Mouse (Mus musculus) adrenal gland, adult 18-20 months (tissue): ENCODE measurements around the gene Ctsd. TPM values are rescaled to one million over a fixed set of nuclear protein-coding genes. Genes with fewer than 3 reads are reported as not detected.
A peak's percentile ranks its signal among the peaks of the same experiment; 100 is the strongest.
"Not testable (repeated sequence)": the region's sequence is repeated elsewhere in the genome, so short reads cannot be mapped to it uniquely, and the experiment has no call there.

Experiments
- DNase-seq, 2 experiments: peaks; one replicate each; pipeline ENCODE4 v3.0.0; 2021 to 2022; ENCODE audit warnings: low spot score in 2 of 2
- long read RNA-seq, 2 experiments: library from polyadenylated mRNA; stranded (forward); transcript quantifications; one replicate each; pipeline ENCODE4 v2.0.0; 2021
- total RNA-seq, 2 experiments: library from RNA; stranded (reverse); gene quantifications; 1 replicate in 1 of 2; 2 replicates in 1 of 2; pipeline ENCODE4 v1.2.3; 2021

The Ctsd gene
- 1,000 to 10,000 TPM; 1,152 to 1,350 TPM for total RNA-seq
- long read RNA-seq, experiment 1, transcript Ctsd-202 (9 exons, 2,127 nt) = major isoform, 2,036 of 2,207 reads
- long read RNA-seq, experiment 1, partial matches to known transcripts = 118 of 2,207 reads
- long read RNA-seq, experiment 1, other reads (novel, unspliced or antisense) = 52 of 2,207 reads
- long read RNA-seq, experiment 2, transcript Ctsd-202 (9 exons, 2,127 nt) = major isoform, 3,171 of 3,811 reads
- long read RNA-seq, experiment 2, partial matches to known transcripts = 535 of 3,811 reads
- long read RNA-seq, experiment 2, other reads (novel, unspliced or antisense) = 105 of 3,811 reads

DNA sequence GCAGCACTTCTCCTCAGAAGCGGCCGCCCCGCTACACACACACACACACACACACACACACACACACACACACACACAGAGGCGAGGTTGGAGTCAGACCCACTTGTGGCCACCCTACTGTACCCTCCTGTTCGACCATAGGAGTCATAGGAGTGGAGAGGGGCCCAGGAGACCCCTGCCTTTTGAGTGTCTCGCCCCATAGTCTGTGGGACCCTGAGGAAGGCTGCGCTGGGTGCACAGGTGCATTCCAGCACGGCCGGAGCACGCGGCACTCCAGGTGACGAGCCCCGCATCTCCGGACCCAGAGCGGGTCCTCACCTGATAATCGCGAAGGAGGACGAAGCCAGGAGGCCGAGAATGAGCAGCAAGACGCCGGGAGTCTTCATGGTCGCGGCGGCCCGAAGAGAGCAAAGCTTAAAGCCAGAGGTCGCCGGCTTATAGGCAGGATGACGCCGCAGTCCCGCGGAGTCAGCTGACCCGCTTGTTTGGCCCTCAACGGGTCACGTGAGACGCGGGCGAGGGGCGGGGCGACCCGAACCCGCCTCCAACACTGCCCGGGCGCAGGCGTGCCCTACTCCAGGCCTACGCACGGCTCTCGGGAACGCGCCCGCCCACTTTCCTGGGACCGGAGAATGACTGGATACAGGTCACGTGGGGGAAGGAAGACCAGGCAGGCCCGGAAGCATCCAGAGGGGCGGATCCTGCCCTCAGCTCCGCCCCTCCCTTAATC lies at the start of gene Ctsd:
Gene Ctsd (minus strand): TSS at position 620 of the 730 bp plus-strand sequence.
- DNase-seq = peak; percentile 96

DNA sequence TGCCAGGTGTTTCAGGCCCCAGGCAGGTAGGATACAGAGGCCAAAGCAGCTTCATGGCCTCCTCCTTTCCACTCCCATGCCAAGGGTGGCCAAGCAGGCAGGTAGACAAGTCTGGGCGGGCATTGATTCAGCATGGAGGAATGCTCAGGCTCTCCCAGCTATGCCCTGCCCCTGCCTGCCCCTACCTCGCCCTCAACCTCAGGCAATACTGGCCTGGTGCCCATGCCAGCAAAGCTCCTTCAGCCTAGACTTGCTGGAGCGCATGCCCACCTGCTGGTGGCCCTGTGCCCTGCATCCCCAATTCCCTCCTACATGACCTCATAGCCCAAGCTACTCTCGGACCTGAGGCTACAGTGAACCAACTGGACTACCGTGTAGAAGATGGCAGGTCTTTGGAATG lies 49.5 kb upstream of the Ctsd start:
- no peak for DNase-seq

DNA sequence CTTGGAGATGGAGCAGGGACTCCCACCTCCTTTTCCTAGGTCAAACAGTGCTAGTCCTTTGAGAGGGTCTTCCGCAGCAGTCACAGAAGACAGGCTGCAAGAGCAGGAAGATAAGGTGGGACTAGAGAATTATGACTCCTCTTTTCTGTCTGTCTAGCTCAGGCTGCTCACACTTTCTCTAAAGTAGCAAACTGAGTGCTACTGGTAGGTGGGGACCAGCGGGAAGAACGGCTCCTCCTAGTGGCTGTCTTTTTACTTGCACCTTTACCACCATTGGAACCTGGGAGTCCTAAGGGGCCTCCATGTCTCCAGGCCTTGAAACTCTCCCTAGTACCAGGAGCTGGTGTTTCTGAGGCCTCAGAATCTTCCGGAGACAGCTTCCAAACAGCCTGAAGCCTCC lies 47.7 kb upstream of the Ctsd start:
- peak; percentile 54 to 62 for DNase-seq

DNA sequence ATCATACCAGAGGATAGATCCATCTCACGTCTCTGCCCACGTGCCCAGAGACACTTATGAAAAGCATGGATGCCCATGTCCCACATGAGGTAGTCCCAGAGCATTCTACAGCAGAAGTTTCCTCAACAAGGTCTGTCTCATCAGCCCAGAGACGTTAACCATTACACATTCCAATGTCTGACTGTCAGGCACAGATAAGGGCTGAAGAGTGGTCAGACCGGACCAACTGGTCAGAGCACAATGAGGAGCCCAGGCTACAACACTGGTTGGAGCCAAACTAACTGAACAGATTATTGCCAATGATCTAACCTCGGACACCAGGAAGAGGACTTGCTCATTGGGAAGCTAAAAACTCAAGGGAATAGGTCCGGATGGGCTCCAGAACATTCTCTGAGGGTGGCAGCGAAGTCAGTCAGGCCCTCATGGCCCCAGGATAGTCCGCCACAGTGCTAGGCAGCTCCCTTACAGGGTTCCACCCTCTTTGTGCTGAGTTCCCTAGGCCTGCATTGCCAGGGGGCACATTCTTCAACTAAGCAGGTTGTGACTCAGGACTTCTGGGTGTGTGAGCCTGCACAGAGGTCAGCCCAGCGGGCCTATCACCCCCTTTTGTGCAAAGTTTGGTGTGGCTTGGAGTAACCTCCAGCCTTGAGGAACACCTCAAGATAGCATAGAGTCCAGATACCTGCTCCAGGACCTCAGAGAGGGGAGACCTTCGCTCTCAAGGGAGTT lies 46.5 kb upstream of the Ctsd start, which contains the start of gene Syt8:
Gene Syt8 (plus strand): TSS at position 714 of the 729 bp plus-strand sequence.
- DNase-seq = no peak

DNA sequence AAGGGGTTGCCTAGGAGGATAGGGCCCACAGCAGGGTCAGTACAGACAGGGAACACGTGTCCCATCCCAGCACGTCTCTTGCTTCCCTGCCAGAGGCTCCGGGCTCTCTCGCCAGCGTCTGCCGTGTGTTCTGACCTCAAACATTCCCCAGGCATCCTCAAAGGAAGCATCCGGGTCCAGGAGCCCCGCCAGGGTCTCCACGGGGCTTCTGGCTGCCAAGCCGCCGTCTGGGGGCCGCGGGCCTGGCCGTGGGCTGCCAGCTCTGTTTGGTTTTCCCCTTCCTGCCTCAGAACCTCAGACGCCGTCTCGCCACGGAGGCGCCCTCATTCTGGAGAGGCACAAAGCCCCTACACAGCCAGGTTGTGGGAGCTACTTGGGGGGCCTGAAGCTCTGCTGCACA lies 45.8 kb upstream of the Ctsd start:
- DNase-seq = no peak

DNA sequence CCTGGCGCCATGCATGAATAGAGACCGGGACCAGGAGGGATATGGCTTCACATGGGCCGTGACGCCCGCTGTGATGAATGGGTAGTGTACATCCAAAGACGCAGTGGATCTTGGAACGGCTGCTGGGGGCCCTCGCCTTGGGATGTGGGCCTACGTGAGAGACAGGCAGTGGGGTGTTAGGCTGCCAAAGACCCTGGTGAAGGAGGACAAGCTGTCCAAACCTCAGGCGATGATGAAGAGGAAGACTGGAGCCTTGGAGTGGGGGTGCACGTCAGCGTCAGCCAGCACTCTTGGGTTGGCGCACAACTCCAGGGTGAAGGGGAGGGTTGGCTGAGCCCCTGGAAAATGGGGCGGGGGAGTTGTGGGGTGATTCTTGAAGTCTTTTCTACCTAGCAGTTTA lies 43.3 kb upstream of the Ctsd start:
- DNase-seq = no peak

DNA sequence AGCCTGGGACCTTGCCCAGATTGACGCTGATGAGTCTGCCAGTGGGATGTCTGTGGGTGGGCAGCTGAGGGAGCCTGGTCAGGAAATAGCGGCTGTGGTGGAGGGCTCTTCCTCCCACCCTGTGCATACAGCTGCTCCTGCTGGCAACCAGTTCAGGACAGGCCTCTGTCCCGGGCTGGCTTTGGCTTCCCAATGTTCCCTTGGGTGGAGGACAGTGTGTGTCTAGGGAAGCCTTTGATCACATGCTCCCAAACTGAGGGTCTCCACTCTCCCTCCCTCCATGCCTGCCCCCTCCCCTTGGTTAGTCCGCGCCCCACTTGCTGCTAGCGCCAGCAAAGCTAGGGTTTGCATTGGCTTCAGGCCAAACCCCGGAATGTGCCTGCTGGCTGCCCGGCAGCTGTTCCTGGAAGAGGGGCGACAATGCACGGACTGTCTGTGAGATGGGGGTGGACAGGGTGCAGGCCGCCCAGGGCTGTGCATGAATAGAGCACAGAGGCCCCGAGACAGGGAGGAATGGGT lies 42.4 kb upstream of the Ctsd start:
- no peak for DNase-seq

DNA sequence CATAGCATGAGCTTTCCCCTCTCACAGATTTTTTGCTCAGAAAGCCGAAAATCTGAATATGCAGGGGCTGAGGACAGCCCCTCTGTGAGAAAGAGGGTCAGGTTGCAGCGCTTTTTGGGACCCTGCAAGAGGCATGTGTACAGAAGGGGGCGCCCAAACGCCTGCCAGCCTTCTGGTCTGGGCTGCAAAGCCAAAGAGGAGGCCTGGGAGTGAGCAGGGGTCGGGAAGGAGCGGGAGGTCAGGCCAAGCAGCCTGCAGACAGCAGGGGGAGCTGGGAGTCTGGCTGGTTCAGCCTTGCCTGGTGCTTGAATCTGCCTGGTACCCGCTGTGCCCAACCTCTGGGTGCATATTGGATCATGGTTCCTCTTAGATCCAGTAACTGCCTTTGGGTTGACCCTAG lies 40.4 kb upstream of the Ctsd start:
- DNase-seq = no peak

DNA sequence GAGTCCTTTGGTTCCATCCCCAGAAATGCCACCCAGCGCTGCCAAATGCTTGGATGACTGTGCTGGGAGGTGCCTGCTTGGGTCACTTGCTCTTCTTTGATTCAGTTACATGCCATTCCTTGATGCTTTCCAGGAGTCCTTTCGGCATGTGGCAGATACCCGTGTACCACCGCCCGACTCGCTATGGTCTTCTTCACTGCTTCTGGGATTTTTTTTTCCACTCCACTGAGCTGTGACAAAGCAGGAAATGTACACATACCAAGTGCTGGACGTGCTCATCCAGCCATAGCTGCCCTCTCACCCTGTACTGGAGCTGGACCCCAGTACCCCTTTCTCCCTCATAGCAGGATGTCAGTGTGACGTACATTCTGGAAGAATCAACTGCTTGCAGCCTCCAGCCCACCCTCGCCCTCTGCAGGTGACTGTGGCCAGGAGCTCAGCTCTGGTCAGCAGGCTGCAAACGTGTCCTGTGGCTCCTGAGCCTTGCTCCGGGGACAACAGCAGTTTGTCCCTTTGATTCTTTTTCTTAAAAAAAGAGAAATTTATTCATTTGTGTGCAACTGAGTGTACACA lies 37.9 kb upstream of the Ctsd start:
- no peak for DNase-seq

DNA sequence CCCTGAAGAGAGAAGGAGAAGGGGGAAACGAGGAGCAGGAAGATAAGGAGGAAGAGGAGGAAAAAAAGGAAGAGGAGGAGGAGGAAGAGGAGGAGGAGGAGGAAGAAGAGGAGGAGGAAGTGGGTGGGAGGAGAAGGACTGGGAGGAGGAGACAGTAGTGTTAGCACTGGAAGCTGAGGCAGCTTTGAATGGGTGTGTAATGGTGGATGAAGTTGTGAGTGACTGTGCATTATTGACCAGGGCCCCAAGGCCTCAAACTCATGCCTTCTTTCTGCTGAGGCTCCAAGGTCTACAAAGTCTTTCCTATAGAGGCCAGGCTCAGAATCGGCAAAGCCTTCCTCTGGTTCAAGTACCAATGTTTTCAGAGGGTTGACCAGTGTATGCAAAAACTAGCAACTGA lies 34.0 kb upstream of the Ctsd start:
- no peak for DNase-seq

DNA sequence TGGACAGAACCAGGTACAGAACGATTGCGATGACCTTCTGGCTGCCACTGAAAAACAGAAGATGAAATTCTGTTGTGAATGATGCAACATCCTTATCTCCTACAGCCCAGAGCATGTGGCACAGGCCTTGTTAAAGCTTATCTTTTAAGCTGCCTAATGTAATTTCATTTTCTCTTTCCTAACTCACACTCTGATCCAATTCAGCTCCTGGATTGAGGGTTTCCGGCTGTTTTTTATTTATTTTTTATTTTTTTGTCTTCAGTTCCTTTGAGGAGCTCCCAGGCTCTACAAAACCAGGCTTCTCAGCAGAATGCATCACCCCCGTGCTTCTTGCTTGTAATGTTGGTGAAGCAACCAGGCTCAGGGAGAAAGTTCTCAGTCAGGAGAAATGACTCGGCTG lies 32.0 kb upstream of the Ctsd start:
- no peak for DNase-seq

DNA sequence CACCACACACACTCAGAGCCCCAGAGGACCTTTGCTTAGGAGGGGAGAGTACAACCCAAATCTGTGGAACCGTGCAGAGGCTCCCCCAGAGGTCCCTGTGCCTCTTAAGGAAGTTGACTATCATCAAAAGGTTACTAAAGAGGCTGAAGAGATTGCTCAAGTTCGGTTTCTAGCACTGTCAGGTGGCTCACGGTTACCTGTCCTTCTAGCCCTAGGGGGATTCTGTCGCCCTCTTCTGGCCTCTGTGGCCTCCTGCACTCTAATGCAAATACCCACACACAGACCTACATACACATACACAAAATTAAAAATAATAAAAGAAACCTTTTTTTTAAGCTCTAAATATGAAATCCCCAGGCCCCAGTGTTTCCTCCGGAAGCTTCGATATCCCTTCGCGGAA lies 30.8 kb upstream of the Ctsd start:
- no peak for DNase-seq

DNA sequence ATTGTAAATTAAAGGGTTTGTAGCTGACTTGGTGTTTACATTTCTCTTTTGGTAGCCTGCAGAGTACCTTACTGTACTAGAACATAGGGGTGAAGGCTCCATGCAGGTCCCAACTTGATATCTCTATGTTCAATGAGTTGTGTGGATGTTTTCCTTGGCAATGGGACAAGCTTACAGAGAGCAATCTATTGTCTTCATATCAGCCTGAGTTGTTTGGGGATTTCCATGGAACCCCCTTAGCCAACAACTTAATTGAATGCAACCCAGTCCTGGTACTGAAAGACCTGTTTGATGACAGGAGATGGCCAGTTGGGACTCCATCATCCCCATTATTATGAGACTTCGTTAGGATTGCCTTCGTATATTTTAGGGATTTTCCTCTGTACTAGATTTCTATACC lies 30.2 kb upstream of the Ctsd start:
- DNase-seq = no peak

DNA sequence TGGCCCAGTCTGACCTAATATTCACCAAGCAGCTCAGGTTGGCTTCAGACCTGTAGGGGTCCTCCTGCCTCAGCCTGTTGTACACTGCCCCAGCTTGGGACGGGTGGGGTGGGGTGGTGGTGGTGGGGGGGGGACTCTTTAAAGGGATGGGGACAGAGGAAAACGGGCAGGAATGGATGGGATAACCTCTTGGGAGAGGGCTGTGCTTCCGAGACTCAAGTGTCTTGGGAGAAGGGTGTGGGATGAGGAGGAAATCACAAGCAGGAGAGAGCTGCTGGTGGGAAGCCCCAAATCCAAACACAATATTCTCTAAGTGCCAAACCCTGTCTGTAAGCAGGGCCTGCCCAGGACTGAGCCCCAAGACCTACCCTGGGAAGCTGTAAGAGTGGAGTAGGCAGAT lies 28.4 kb upstream of the Ctsd start:
- DNase-seq = no peak

DNA sequence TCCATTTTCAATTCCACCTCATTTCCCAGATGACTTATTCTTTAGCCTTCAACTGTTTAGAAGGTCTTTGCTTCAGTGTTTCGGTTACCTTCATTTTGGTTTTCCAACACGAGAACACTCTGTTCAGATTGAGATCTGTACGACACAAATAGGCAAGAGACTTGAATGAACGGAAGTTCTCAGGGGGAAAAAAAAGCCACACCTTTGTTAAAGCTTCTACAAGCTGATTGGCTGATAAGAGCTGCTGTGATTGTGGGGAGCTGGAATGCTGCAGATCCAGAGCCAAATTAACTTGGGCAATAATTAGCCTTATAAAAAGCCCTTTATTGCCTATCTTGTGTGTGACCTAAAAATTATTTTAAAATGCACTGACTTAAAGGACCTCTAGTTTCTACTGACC lies 27.5 kb upstream of the Ctsd start:
- DNase-seq = no peak

DNA sequence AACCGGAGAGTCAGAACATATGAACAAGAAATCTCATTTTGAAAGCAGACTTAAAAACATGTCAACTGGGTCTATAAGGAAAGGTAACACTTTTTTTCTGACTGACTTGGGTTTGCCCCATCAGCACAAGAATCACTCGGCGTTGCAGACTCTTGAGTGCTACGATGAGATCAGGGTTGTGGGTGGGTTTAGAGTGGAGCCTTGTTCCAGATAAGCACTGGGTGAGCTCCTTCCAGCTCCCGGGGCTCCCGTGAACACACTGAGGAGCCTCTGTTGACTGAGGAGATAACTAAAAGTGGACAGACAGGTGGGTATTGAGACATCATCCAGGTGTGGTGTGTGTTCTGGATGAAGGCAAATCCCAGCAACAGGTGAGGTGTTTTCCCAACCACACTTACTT lies 25.4 kb upstream of the Ctsd start:
- DNase-seq = no peak

DNA sequence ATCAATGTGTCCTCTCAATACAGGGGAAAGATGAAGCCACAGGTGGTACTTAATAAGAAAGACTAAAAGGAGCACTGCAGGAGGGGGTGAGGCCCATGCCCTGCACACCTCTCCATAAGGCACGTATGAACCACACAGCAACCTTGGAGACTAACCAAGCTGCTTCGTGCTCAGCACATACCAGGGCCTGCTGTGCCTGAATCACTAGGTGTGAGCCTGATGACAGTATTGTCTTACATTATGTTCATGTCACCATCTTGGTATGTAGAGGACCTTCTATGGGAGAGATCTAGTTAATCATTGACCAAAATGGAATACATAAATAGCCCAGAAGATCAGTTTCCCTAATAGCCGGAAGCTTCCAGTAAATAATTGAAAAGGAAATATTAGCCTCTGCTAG lies 21.8 kb upstream of the Ctsd start:
- DNase-seq = no peak

DNA sequence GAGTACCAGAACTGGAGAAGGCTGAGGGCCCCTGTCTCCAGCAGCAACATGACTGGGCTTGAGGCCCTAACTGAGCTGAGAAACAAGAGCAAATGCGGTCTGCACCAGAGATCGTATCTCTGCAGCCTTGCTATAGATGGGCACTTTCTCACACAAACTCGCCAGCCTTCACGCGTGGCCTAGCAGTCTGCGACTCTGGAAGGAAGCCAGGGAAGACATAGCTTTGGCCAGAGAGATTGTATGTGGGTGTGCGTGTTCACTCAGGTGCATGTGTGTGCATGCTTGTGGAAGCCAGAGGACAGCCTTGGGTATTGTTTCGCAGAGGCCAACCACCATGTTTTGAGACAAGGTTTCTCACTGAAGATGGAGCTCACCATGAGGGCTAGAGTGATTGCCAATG lies 20.8 kb upstream of the Ctsd start:
- no peak for DNase-seq

DNA sequence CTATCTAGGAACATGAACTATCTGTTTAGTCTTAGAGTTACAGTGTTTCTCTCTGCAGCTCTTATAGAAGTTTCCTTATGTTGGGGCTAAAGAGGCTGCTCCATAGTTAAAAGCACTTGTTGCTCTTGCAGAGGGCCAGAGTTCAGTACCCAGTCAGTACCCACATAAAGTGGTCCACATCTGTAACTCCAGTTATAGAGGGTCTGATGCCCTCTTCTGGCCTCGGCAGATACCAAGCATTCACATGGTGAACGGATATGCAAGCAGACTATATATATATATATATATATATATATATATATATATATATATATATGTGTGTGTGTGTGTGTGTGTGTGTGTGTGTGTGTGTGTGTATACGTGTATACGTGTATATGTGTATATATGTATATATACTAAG lies 20.1 kb upstream of the Ctsd start:
- no peak for DNase-seq

DNA sequence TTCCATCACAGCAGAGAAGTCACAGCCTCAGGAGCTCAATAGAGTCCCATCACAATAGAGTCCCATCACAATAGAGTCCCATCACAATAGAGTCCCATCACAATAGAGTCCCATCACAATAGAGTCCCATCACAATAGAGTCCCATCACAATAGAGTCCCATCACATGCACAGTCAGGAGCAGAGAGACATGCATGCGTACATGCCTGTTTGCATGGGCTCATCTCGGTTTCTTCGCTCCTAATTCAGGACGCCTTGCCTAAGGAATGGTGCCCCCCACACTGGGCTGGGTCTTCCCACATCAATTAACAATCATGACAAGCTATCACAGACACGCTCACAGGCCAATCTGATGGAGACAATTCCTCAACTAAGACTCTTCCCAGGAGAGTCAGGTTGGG lies 17.3 kb upstream of the Ctsd start:
- DNase-seq = not testable (repeated sequence)

DNA sequence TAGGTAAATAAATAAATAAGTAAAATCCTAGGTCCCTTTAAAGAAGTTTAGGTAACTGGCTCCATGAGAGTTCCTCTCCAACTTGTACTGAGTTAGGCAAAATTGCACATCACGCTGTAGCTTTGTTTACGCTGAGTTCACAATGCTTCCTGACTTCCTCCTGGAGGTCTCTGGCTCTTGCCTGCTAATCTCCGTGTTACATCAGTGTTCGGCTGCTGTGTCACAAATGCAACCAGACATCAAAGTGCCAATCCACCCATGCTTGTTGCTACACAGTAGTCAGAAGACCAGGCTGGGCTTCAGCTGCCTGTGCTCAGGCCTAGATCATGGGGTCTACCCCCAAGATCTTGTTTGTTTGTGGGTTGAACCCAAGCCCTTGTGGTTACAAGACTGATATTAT lies 15.8 kb upstream of the Ctsd start:
- no peak for DNase-seq

DNA sequence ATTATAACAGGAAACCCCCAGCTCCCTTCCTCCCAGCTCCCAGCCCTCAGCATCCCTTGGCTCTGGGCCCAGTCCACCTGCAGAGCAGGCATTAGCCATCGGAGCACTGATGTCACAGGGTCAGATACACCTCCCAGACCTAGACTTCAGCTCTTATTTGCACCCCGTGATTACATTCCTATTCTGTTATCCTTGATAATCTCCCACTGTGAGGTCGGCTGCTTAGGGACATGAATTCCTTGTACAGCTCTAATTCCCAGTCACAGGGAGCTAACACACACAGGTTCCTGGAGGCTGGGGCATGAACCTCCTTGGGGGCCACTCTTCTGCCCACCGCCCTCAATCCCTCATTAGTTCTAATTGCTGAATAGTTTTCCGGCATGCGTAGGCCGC lies 12.9 kb upstream of the Ctsd start:
- DNase-seq = no peak
